Mouse (Mus musculus) midbrain, embryonic 10.5 days (tissue): ENCODE results near the gene Ift27. TPM values are rescaled to one million over a fixed set of nuclear protein-coding genes. Genes with fewer than 3 reads are reported as not detected.

Experiments
- DNase-seq: peaks from one replicate; pipeline ENCODE4 v3.0.0-alpha.2; 2017; ENCODE audit warnings: low spot score
- H3K27ac ChIP-seq: fragments of 300-500 bp; sonication (generic); replicated peaks from 2 replicates; pipeline ENCODE4 v1.5.1; 2016; ENCODE audit warnings: mild to moderate bottlenecking
- H3K27me3 ChIP-seq: fragments of 300-500 bp; sonication (generic); 2 replicates; pipeline ENCODE4 v1.6.1; 2016; ENCODE audit warnings: low read depth, mild to moderate bottlenecking; ENCODE audit not compliant: poor library complexity, severe bottlenecking
- H3K36me3 ChIP-seq: fragments of 300-500 bp; sonication (generic); 2 replicates; pipeline ENCODE4 v1.6.1; 2016; ENCODE audit warnings: mild to moderate bottlenecking, moderate library complexity
- H3K4me1 ChIP-seq: fragments of 300-500 bp; sonication (generic); 2 replicates; pipeline ENCODE4 v1.6.1; 2016
- H3K4me3 ChIP-seq: fragments of 300-500 bp; sonication (generic); 2 replicates; pipeline ENCODE4 v1.5.1; 2016; ENCODE audit warnings: mild to moderate bottlenecking, moderate library complexity
- H3K9me3 ChIP-seq: fragments of 300-500 bp; sonication (generic); replicated peaks from 2 replicates; pipeline ENCODE4 v1.6.1; 2016; ENCODE audit warnings: mild to moderate bottlenecking
- WGBS: fragments of 180-500 bp; shearing (Covaris S2); methylation state at CpG from one replicate; pipeline ENCODE4 v1.1.7; 2016; 5-methylcytosine and 5-hydroxymethylcytosine counted together
- polyA plus RNA-seq: library from polyadenylated mRNA; unstranded; fragments of >200 nt; fragmentation: Nextera tagmentation; extraction: Ambion mirVana; gene quantifications from 2 replicates; pipeline ENCODE4 v1.2.1, GENCODE M21; 2016

Gene Ift27
- polyA plus RNA-seq, 1 experiment from 2014 or later = 172 TPM

DNA sequence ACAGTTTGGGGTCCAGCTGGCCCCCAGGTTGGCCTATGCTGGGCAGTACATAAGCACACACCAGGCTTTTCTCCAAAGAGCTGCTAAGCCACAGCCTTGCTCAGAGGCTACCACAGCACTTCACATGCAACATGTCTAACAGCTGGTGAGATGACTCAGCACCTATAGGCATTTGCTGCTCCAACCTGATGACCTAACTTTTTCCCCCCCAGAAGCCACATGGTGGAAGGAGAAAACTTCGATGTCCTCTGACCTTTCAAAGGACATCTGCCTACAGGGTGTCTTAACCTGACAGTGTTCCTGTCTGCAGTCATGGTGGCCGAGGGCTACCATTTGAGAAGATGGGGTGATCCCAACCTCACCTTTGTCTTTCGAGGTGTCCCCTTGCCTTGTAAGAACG lies 11.7 kb upstream of the Ift27 start:
- peaks cover 25% of the 10 kb centered on the region; the same call in 1 of the 2 replicates for H3K27me3 ChIP-seq
- H3K36me3 ChIP-seq = no peaks in the 10 kb centered on the region
- 92% methylated on average over 4 of the region's 4 CpGs for WGBS
- DNase-seq = no peak
- no peak overlapping the region for H3K4me3 ChIP-seq
- peaks cover 21% of the 10 kb centered on the region for H3K4me1 ChIP-seq
- H3K9me3 ChIP-seq = no peaks in the 10 kb centered on the region
- H3K27ac ChIP-seq = no peak overlapping the region

DNA sequence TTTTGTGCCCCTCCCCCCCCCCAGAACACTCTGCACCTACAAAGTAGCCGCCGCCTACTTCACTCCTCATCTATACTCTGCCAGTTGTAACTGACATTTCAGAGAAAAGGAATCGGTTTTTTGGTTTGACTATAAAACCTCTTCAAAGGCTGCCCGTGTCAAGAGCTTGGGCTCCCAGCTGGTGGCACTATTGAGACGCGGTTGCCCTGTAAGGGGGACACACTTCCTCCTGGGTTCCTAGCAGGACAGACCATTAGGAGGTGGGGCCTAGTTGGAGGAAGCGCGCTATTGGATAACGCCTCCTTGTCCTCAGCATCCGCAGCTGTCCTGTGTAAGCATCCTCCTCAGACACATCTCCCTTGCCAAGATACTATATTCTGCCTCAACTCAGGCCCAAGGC lies 10.9 kb upstream of the Ift27 start:
- H3K27ac ChIP-seq = 0 out of 2 replicates have a peak overlapping the region, but pooled peaks have one; percentile 29
- WGBS = 2% methylated on average over 10 of the region's 10 CpGs
- peak overlapping the region; percentile 33 for H3K4me3 ChIP-seq
- H3K4me1 ChIP-seq = peaks cover 21% of the 10 kb centered on the region
- H3K27me3 ChIP-seq = peaks cover 25% of the 10 kb centered on the region; the same call in 1 of the 2 replicates
- peak; percentile 68 for DNase-seq
- no peaks in the 10 kb centered on the region for H3K36me3 ChIP-seq
- H3K9me3 ChIP-seq = no peaks in the 10 kb centered on the region

DNA sequence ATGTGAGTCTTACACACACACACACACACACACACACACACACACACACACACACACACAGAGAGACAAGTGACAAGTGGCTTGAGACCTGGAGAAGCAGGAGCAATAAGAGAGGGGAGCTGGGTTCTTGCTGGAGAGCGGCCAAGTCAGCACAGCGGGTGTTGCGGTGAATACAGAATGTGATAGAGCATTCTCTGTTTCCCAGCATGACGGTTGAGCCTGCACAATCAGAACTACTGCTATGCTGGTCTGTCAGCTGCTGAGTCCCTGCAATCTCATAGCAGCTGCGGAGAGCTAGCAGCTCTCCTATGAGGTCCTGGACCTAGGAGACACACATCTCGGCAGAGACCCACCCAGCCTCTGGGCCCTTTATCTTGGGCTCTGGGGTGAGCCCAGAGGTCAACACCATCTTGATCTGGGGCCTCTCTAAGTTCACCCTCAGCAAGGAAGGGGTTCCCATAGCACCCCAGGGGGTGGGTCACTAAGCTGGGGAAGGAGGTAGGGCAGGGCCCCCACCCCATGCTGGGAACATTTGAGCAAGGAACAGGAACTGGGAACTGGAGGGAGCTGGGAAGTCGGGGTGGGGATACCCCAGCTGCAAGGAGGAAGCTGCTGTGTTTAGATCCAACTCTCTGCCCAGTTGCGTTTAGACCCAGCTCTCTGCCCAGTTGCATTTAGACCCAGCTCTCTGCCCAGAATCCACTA lies 7.9 kb upstream of the Ift27 start:
- 41% methylated on average over 8 of the region's 8 CpGs for WGBS
- Histone ChIP-seq H3K4me1 (peaks cover 34% of the 10 kb centered on the region), H3K36me3 (no peaks in the 10 kb centered on the region), H3K27ac (0 out of 2 replicates have a peak overlapping the region, but pooled peaks have one; percentile 28), H3K4me3 (no peak overlapping the region), H3K9me3 (no peaks in the 10 kb centered on the region), H3K27me3 (peaks cover 25% of the 10 kb centered on the region; the same call in 1 of the 2 replicates)
- no peak for DNase-seq

DNA sequence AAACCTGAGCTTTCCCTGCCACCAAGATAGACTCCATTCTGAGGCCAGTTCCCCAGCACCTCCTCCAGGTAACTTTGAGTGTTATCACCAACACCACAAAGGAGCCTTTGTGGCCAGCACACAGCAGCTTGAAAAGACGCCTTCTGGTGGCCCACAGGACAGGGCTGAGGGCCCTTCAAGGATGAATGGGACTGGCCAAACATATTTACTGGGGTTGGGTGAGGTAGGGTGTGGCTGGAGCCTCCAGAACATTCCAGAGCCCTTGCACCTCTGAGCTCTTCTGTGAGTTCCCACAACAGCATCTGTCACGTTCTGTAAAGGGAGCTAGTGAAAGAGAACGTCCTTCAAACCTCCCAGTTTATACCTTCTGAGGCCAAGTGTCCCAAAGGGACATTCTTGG lies 5.9 kb upstream of the Ift27 start:
- WGBS = 82% methylated on average over 3 of the region's 3 CpGs
- no peak for DNase-seq
- H3K4me3 ChIP-seq = no peak overlapping the region
- H3K27me3 ChIP-seq = peaks cover 25% of the 10 kb centered on the region; the same call in 1 of the 2 replicates
- H3K27ac ChIP-seq = no peak overlapping the region
- H3K4me1 ChIP-seq = peaks cover 35% of the 10 kb centered on the region
- no peaks in the 10 kb centered on the region for H3K9me3 ChIP-seq
- H3K36me3 ChIP-seq = no peaks in the 10 kb centered on the region

DNA sequence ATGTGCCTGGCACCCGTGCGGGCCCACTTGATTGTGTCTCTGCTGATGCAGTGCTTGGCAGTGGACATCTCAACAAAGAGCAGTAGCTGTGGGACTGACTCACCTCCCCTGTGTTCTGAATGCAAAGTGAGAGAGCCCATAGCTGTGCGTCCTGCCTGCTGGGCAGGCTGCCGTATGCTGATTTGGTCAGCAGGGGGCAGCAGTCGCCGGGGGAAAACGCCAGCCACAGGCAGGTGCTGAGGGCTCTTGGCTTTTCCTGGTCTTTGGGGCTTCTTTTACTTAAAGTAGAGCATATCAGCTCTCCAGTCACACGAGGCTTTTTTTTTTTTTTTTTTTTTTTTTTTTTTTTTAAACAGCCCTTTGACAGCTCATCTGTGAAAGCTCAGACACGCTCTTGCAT lies 4.5 kb upstream of the Ift27 start:
- Histone ChIP-seq H3K27me3 (peaks cover 20% of the 10 kb centered on the region; the same call in 1 of the 2 replicates), H3K4me3 (peak overlapping the region; percentile 5; the same call in 1 of the 2 replicates), H3K4me1 (peaks cover 35% of the 10 kb centered on the region), H3K36me3 (no peaks in the 10 kb centered on the region), H3K9me3 (no peaks in the 10 kb centered on the region), H3K27ac (peak overlapping the region; percentile 46)
- whole genome bisulfite sequencing = 8% methylated on average over 9 of the region's 9 CpGs
- DNase-seq = peak; percentile 84

DNA sequence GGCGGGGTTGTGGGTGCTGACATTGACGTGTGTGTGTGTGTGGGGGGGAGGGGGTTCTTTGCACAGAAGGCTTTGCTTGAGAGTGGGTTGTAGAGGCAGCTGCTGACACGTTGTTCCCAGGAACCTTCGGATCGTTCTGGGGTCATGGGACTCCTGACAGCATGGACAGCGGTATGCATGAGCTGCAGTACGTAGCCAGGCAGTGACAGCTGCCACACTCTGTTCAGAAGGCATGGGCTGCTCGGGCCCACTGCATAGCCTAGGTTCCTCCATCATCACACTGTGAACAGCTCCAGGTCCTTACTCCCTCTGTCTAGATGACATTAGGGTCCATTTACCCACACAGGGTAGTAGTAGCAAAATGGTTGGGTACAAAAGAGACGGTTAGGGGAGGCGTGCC lies 3.4 kb upstream of the Ift27 start:
- Histone ChIP-seq H3K9me3 (no peaks in the 10 kb centered on the region), H3K27me3 (peaks cover 11% of the 10 kb centered on the region; the same call in 1 of the 2 replicates), H3K36me3 (no peaks in the 10 kb centered on the region), H3K27ac (no peak overlapping the region), H3K4me3 (no peak overlapping the region), H3K4me1 (peaks cover 46% of the 10 kb centered on the region)
- WGBS = 85% methylated on average over 10 of the region's 10 CpGs
- DNase-seq = no peak

DNA sequence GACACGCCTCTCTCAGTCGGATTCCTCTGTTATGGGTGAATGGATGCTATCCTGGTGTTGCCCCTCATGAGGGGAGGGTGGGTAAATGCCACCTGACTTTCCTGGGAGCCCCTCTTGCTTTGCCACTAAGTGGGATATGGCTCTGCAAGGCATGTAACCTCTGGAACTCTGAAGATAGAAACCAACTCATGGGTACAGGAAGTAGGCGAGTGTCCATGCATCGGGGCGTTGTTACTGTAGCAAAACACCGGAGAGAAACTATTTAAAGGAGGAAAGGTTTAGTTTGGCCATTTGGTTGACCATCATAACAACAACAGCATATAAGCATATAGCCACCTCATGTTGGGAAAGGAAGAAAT lies 959 bp upstream of the Ift27 start:
- H3K36me3 ChIP-seq = peaks cover 10% of the 10 kb centered on the region
- 76% methylated on average over 6 of the region's 6 CpGs for whole genome bisulfite sequencing

DNA sequence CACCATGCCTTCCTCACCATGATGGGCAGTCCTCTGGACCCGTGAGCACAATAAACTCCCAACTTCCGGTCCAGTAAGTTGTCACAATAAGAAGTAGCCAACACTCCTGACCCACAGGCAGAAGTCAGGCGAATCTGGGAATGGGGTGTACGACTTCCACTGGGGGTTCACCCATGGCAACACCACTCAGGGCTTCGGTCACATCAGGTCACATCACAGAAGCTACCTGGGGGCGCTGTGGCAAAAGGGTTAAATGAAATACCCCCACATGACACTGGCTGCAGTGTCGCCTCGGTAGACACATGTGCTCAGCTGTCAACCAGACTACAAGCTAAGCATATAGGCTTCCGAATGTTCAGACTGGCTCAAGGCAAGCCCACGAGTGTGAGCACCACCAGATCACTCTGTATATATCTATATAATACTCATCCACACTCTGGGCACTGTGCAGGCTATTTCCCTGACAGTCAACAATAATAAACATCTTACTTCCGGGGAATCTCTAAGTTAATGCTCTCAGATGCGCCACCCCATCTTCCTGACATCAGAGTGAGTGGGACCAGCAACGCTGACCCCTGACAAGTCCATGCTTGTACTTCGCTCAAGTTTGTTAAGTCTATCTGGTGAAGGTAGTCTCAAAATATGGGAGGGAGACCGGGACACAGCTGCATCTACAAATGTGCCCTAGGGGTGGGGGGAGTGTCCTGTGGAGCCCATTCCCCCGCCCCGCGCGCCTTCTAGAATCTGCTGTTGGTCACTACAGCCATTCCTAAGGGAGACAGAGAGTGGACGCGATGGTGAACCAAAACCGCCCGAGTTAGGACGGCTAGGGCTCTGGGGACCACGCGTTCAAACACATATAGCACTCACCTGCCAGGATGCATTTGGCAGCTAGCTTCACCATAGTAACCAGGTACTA lies 749 bp downstream of the Ift27 start:
- peaks cover 42% of the 10 kb centered on the region for H3K4me1 ChIP-seq
- H3K27me3 ChIP-seq = no peaks in the 10 kb centered on the region
- H3K36me3 ChIP-seq = peaks cover 14% of the 10 kb centered on the region
- WGBS = 29% methylated on average over 26 of the region's 26 CpGs
- H3K4me3 ChIP-seq = peak overlapping the region; percentile 79
- H3K27ac ChIP-seq = peak overlapping the region; percentile 90
- DNase-seq = no peak
- no peaks in the 10 kb centered on the region for H3K9me3 ChIP-seq

More for the DNA sequence above, 959 bp upstream of the Ift27 start:
- no peaks in the 10 kb centered on the region for H3K9me3 ChIP-seq
- no peaks in the 10 kb centered on the region for H3K27me3 ChIP-seq
- DNase-seq = no peak
- H3K4me1 ChIP-seq = peaks cover 45% of the 10 kb centered on the region
- peak overlapping the region; percentile 79 for H3K4me3 ChIP-seq
- peak overlapping the region; percentile 90 for H3K27ac ChIP-seq

DNA sequence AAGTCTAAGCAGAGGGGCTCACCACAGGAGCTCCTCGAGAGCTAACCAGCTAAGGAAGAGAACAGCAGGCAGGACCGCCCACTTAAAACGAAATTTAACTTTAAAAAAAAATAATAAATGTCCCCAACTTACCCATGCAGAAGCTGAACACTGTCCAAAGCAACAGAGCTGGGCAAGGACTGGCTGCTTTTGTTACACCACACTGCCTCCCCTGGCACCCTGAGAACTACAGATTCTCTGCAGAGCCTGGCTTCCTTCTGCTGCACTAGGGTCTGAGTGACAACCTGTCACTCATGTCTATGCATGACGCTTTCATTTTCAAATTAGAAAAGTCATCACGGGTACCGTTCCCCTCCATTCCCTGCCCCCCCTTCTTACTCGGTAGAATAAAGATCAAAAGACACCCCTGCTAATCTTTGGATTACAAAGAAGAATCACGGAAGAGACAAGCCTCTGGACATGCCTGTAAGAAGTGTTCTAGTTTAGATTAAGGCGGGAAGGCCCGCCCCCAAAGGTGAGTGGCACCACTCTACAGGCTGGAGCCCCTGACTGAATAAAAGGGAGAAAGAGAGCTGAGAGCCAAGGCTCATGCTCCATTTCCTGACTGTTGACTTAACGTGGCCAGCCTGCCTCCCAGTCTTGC lies 1.5 kb downstream of the Ift27 start:
- H3K36me3 ChIP-seq = peaks cover 22% of the 10 kb centered on the region
- no peaks in the 10 kb centered on the region for H3K9me3 ChIP-seq
- H3K4me3 ChIP-seq = peak overlapping the region; percentile 79
- WGBS = 82% methylated on average over 11 of the region's 11 CpGs
- no peak overlapping the region for H3K27ac ChIP-seq
- peaks cover 35% of the 10 kb centered on the region for H3K4me1 ChIP-seq
- no peaks in the 10 kb centered on the region for H3K27me3 ChIP-seq
- DNase-seq = no peak

DNA sequence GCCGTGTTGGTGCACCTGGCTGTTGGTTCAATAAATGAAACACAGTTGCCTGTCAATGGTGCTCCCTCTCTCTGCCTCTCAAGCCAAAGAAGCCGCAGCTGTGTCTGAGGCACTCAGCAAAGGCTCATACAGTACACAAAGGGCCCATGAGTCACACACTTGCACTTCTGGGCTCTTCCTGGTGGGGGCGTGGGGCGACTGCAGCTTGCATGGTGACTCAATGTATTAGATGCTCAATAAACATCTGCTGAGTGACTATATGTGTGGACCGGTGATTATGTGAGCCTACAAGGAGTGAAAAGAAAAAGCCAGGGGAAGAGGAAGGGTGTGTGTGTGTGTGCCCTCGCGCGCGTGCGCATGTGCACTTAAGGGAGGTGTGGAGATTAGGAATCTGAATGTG lies 2.3 kb downstream of the Ift27 start:
- no peak overlapping the region for H3K4me3 ChIP-seq
- DNase-seq = no peak
- H3K27me3 ChIP-seq = no peaks in the 10 kb centered on the region
- peaks cover 31% of the 10 kb centered on the region for H3K4me1 ChIP-seq
- peaks cover 29% of the 10 kb centered on the region for H3K36me3 ChIP-seq
- 94% methylated on average over 10 of the region's 10 CpGs for WGBS
- H3K27ac ChIP-seq = no peak overlapping the region
- no peaks in the 10 kb centered on the region for H3K9me3 ChIP-seq

DNA sequence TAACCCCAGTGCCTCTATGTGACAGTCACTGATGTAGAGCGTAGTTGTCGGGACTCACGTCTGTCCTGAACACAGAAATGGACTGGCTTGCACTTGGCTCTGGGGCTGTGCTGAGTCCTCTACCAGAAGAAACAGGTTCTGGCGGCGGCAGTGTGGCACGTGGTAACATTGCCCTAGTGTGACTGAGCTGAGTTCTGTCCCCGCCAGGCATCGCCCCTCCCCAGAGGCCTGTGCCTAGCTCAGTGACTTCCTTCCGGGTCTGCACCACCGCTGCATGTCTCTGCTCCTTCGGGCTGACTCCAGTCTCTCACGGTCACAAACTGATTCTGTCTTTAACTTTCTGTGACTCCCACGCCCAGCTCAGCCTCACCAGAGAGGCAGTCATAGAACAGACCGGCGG lies 3.2 kb downstream of the Ift27 start:
- no peak overlapping the region for H3K4me3 ChIP-seq
- peaks cover 31% of the 10 kb centered on the region for H3K4me1 ChIP-seq
- no peak for DNase-seq
- WGBS = 93% methylated on average over 15 of the region's 15 CpGs
- no peak overlapping the region for H3K27ac ChIP-seq
- H3K9me3 ChIP-seq = no peaks in the 10 kb centered on the region
- peaks cover 39% of the 10 kb centered on the region for H3K36me3 ChIP-seq
- no peaks in the 10 kb centered on the region for H3K27me3 ChIP-seq

DNA sequence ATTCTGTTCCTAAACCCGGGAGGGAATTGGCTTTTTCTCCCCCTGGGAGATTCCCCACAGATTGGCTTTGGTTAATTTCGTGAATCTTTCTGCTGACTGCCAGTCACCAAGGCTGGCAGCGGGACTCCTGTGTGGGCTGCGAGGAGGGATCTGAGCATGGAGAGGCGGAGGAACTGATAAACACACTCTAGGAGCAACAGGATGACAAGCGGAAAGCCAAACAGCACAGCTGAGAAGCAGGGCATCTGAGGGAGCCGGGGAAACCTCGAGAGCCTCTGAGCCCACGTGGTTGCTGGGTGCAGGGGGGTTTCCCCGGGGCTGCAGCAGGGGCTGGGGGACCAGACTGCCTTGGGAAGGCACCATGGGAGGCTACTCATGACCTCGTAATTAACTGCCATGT lies 4.3 kb downstream of the Ift27 start:
- no peak for DNase-seq
- Histone ChIP-seq H3K27me3 (no peaks in the 10 kb centered on the region), H3K4me3 (no peak overlapping the region), H3K36me3 (peaks cover 50% of the 10 kb centered on the region), H3K4me1 (peaks cover 23% of the 10 kb centered on the region), H3K27ac (no peak overlapping the region), H3K9me3 (no peaks in the 10 kb centered on the region)
- 87% methylated on average over 11 of the region's 11 CpGs for WGBS
